Mouse (Mus musculus) cerebellum, adult 11-12 months (tissue): ENCODE data around the gene Wipf1.

Experiments
- DNase-seq: peaks from one replicate; pipeline ENCODE4 v3.0.0; 2022

The Wipf1 gene

GRCm38 (mm10) chr2:73467071-73467851 is 62.3 kb downstream of the Wipf1 start:
- DNase-seq = no peak

GRCm38 (mm10) chr2:73466481-73466880 is 63.1 kb downstream of the Wipf1 start:
- DNase-seq = no peak

GRCm38 (mm10) chr2:73463431-73464194 is 65.9 kb downstream of the Wipf1 start:
- no peak for DNase-seq

GRCm38 (mm10) chr2:73462757-73463339 is 66.7 kb downstream of the Wipf1 start:
- DNase-seq = no peak

GRCm38 (mm10) chr2:73462265-73462664 is 67.3 kb downstream of the Wipf1 start:
- no peak for DNase-seq

- DNase-seq = no peak
Measured at GRCm38 (mm10) chr2:73460168-73460567, 69.4 kb downstream of the Wipf1 start.

- no peak for DNase-seq
Measured at GRCm38 (mm10) chr2:73459607-73460153, 69.9 kb downstream of the Wipf1 start.

GRCm38 (mm10) chr2:73456886-73457285 is 72.6 kb downstream of the Wipf1 start:
- no peak for DNase-seq

GRCm38 (mm10) chr2:73456154-73456553 is 73.4 kb downstream of the Wipf1 start:
- no peak for DNase-seq

- no peak for DNase-seq
Measured at GRCm38 (mm10) chr2:73455541-73455940, 74.0 kb downstream of the Wipf1 start.

- DNase-seq = no peak
Measured at GRCm38 (mm10) chr2:73454682-73455081, 74.9 kb downstream of the Wipf1 start.

GRCm38 (mm10) chr2:73454186-73454585 is 75.3 kb downstream of the Wipf1 start:
- no peak for DNase-seq

- no peak for DNase-seq
Measured at GRCm38 (mm10) chr2:73453717-73454116, 75.8 kb downstream of the Wipf1 start.

GRCm38 (mm10) chr2:73453085-73453484 is 76.4 kb downstream of the Wipf1 start:
- no peak for DNase-seq

- DNase-seq = no peak
Measured at GRCm38 (mm10) chr2:73452556-73452955, 77.0 kb downstream of the Wipf1 start.

GRCm38 (mm10) chr2:73451541-73451940 is 78.0 kb downstream of the Wipf1 start:
- DNase-seq = no peak

GRCm38 (mm10) chr2:73450172-73450715 is 79.3 kb downstream of the Wipf1 start:
- no peak for DNase-seq

GRCm38 (mm10) chr2:73443985-73444384 is 85.5 kb downstream of the Wipf1 start:
- no peak for DNase-seq

GRCm38 (mm10) chr2:73442015-73442414 is 87.5 kb downstream of the Wipf1 start:
- no peak for DNase-seq

GRCm38 (mm10) chr2:73440319-73440718 is 89.2 kb downstream of the Wipf1 start:
- DNase-seq = no peak

GRCm38 (mm10) chr2:73436976-73437375 is 92.6 kb downstream of the Wipf1 start:
- DNase-seq = no peak

GRCm38 (mm10) chr2:73435847-73436246 is 93.7 kb downstream of the Wipf1 start:
- DNase-seq = no peak

GRCm38 (mm10) chr2:73431959-73432396 is 97.6 kb downstream of the Wipf1 start:
- no peak for DNase-seq
